Mouse (Mus musculus) cerebellum, adult 2 months (tissue): ENCODE data around the gene Med29.

ENCODE experiments used
- CTCF ChIP-seq: fragments of 200-500 bp; IDR thresholded peaks from 2 replicates; pipeline ENCODE4 v1.5.1; 2011; ENCODE audit warnings: low read depth, mild to moderate bottlenecking, control low read depth, low read length, moderate library complexity, borderline replicate concordance; ENCODE audit not compliant: insufficient read depth
- POLR2A ChIP-seq: fragments of 200-500 bp; IDR thresholded peaks from 2 replicates; pipeline ENCODE4 v1.6.1; 2011; ENCODE audit warnings: low read length, control low read depth, borderline replicate concordance; ENCODE audit not compliant: insufficient read depth

DNA sequence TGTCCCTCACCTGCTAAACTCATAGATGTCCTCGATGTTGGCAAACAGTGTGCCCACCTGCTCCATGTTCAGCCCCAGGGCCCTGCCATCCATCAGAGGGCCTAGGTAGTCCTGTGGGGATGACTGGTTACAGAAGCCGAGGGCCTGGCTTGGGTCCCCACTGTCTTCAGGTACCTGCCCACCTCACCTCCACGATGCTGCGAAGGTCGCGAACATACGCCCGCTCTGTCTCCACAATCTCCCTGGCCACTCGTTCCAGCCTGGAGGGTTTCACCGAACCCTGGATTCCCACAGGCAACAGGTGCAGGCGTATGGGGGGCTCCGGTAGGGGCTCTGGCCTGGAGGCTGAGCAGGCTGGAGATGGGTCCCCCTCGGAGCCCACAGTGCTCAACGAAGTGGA is 22.5 kb downstream of the Med29 start:
- TF ChIP-seq CTCF: no peak
- no peak for TF ChIP-seq POLR2A
